Mouse (Mus musculus) ES-Bruce4 (cell line): ENCODE measurements around the gene Fkbp10.
A peak's percentile ranks its signal among the peaks of the same experiment; 100 is the strongest.

Experiments used
- CTCF ChIP-seq: IDR thresholded peaks from one replicate; pipeline ENCODE4 v1.8.1; 2011; ENCODE audit warnings: low read depth, low read length
- EP300 ChIP-seq: IDR thresholded peaks from 2 replicates; pipeline ENCODE4 v1.6.1; 2011; ENCODE audit warnings: low read depth, low read length; ENCODE audit not compliant: insufficient read depth

- TF ChIP-seq CTCF (peak; percentile 32), EP300 (peak; percentile 80)
Measured at GRCm38 (mm10) chr11:100396886-100397599, 18.5 kb upstream of the Fkbp10 start.
